Mouse (Mus musculus) heart, adult 2 months (tissue): ENCODE data around the gene Phactr2.

Experiments
- CTCF ChIP-seq: fragments of 200-600 bp; IDR thresholded peaks from 2 replicates; pipeline ENCODE4 v1.8.1; 2022; ENCODE audit warnings: antibody characterized with exemption, mild to moderate bottlenecking, moderate library complexity
- EP300 ChIP-seq: fragments of 200-500 bp; IDR thresholded peaks from 2 replicates; pipeline ENCODE4 v1.6.1; 2011; ENCODE audit warnings: low read depth, low read length, control low read depth; ENCODE audit not compliant: insufficient read depth
- POLR2A ChIP-seq: fragments of 200-500 bp; IDR thresholded peaks from 2 replicates; pipeline ENCODE4 v1.6.1; 2011; ENCODE audit warnings: mild to moderate bottlenecking, low read depth, low read length, control low read depth; ENCODE audit not compliant: insufficient read depth

- TF ChIP-seq CTCF, result no peak
- no peak for TF ChIP-seq POLR2A
- TF ChIP-seq EP300, result no peak
Measured at GRCm38 (mm10) chr10:13323139-13323805, 150.9 kb downstream of the Phactr2 start.
